Mouse (Mus musculus): ENCODE measurements around the gene Ltb. TPM values are rescaled to one million over a fixed set of nuclear protein-coding genes. Genes with fewer than 3 reads are reported as not detected.

Gene Ltb
- total and polyA plus RNA-seq, 3 experiments, result 1.8 to 7.7 (median 5.8) TPM

DNA sequence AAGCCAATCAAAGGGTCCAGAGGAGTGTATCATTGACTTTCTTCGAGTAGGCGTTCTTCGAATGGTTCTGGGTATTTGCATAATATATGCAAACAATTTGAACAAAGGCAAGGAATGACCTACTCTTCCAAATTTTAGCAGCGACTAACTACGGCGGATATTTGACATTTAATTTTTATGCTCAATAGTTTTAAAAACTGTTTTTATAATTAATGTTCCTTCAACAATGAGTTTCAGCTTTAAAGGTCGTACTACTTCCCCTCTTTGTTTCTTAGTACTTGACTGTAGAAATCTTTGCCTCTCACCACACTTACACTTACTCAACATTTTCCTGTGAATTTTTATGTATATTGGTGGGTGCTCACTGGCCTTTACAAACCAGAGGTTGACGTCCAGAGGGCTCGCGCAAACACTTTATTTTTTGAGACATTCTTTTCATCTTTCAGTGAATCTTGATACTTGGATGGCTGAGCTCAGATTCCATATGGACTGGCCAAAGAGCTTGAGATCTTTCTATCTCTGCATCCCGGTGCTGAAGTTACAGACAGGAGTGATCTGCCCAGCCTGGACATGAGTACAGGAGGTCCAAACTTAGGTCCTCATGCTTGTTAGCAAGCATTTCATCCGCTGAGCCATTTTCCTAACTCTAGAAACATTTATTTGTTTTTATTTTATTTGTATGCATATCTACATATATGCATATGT is 28.6 kb upstream of the Ltb start:
- DNase-seq, result no peak

DNA sequence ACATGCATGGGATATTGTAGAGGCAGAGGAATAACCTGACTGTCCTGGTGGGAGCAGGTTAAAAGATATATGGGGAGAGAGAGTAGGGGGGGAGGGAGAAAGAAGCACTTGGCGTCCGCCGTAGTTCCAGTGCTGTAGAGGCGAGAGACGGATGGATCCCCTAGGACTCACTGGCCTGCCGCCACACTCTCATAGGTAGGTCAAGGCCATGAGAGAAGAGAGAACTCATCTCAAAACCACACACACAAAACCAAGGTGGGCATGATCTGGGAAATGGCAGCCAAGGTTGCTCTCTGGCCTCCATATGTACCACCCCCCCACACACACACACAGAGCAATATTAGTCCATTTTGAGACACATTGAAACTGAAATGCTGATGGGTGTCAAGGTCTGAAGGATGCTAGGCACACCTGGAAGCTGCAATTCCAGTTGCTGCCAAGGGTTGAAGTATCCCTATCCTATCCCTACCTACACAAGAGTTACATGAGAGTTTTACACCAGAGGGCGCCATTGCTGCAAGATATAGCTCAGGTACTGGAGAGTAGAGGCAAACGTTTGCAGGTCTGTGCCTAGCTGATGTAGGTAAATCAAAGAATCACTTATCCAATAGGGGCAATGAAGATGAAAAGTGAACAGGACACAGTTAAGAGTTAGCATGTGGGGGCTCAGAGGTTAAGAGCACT is 27.7 kb upstream of the Ltb start:
- no peak for DNase-seq

DNA sequence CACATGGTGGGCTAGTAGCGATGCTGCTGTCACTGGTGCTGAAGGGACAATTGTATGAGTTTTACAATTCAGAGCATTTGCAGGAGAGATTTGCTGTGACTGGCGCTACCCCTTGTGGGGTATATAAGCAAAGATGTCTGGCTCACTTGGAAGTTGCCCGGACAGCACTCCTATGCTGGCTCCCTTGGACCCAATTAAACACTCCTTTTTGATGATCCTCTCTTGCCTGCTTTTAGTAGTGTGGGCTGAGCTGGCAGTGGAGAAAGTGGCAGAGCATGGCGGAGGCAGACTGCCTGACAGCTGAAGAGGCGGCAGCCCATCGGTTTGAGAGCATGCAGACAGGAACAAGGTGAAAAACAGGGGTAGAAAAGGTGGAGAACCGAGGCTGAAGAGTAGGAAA is 26.4 kb upstream of the Ltb start:
- DNase-seq, result no peak

DNA sequence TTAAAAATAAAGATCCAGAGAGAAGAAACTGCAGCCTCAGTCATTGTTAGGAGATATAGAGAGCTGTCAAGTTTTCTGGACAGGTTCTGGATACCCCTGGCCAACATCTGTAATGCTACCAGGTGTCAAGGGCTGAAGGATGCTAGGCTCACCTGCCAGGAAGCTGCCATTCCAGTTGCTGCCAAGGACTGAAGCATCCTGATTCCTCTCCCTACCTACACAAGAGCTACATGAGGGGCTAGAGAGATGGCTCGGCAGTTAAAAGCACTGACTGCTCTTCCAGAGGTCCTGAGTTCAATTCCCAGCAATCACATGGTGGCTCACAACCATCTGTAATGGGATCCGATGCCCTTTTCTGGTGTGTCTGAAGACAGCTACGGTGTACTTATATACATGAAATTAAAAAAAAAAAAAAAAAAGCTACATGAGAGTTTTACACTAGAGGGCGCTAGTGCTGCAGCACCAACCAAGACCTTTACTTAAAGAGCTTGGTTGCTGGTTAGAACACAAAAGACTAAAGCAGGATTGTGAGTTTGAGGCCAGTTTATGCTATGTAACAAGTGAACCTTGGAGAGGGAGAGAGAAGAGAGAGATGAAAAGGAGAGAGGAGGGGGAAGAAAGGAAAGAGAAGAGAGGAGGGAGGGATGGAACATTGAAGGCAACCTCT is 25.6 kb upstream of the Ltb start:
- no peak for DNase-seq

DNA sequence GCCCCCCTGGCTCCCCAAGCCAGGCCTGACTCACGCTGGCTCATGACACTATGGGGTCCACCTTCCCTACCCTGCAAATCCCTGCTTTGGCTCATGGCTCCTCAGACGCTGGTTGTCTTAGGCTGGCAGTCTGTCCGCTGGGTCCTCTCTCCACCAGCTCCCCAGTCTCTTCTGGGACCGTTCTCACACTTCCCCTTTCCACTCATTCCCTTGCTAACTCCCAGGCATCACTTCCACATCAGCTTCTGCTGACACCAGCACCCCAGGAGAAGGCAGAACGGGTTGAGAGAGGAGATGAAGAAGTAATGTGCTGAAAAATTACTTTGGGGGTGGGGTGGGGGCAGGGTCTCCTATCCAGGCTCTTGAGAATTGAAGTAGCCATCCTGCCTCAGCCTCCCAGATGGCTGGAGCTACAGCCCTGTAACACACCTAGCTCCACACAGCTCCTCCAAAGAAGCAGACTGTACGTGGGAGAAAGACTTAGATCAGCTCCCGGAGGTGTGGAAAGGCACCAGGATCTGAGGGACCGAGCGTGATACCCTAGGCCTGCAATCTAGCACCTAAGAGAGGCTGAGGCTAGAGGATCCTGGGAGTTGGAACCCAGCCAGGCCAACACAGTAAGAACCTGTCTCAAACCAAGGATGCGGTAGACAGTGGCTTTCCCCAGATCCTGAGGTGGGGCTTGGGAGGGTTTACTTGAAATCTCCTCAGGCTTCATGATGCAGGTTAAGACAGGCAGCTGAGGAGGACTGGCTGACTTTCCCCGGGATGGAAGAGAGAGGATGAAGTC is 21.6 kb upstream of the Ltb start:
- DNase-seq, result no peak

DNA sequence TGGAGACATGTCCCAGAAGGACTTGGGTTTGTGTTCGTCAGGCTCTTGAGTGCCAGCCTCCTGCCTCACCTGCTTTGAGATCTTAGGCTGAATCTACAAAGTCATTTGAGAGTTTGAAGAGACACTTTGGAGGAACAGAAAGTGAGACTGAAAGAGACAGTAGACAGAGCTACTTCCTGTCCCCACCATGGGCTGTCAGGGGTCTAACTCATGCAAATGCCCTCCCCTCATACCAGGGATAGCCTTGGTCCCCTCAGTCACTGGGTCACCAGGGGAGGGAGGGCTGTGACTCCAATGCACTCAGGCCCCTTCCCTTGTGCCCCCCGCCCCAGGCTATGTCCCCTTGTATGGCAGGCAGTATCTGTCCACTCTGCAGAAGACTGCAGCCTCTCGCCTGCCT is 20.9 kb upstream of the Ltb start:
- no peak for DNase-seq

DNA sequence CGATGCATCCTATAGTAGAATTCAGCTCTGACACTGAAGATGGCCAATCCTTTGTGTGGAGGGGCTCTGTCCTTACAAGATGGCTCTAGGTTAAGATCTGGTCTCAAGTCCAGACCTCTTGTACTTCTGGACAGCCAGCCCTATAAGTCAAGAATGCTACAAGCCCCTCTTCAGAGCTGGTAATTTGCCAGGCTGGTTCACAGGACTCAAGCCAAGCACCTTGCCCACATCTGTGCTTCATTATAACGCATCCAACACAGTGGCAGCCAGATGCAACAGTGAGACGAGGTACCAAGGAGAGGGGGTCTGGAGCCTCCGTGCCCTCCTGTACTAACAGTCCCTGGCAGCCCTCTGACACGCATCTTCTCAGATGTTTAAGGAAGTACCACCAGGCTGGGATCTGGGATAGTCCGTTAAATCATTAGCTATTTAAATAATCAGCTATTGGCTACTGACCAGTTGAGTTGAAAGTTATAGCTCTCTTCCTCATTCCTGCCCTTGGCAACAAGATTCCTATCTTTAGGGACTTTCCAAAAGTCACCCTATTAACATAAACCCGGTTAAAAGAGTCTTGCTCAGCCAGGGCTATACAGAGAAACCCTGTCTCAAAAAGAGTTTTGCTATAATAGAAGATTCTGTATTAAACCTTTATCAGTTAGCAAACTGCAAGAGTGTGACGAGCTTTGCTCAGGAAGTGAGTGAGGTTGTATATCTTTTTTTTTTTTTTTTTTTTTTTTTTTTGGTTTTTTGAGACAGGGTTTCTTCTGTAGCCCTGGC is 19.9 kb upstream of the Ltb start:
- DNase-seq, result no peak

DNA sequence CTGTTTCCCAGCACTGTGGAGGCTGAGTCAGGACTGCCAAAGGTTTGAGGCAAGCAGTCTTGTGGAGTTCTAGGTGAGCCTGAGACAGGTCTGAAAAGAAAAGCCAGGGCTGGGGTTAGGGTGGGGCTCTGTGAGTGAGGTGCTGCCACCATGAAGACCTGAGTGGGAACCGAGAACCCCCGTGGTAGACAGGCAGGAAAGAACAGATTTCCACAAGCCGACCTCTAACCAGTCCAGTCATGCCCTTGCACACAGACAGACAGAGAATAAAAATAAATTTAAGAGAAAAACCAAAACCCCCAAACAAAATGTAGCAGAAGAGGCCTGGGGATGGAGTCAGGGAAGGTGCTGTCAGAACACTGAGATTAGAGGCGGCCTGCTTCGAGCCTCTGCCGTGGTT is 18.9 kb upstream of the Ltb start:
- DNase-seq, result no peak

DNA sequence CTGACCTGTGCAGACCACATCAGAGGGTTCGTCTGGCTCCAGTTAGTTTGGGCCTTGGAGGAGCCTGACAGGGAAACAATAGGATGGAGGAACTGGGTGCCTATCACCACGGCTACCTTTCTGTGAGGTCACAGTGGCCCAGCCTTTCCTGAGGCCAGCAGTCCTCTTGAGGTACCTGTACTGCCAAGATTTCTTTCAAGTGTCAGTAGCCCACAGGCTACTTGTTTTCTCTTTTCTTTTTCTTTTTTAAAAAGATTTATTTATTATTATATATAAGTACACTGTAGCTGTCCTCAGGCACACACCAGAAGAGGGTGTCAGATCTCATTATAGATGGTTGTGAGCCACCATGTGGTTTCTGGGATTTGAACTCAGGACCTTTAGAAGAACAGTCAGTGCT is 18.3 kb upstream of the Ltb start, which contains the start of gene Aif1:
Gene Aif1 (minus strand): TSS at position 101 of the 400 bp plus-strand sequence.
- DNase-seq, result no peak

DNA sequence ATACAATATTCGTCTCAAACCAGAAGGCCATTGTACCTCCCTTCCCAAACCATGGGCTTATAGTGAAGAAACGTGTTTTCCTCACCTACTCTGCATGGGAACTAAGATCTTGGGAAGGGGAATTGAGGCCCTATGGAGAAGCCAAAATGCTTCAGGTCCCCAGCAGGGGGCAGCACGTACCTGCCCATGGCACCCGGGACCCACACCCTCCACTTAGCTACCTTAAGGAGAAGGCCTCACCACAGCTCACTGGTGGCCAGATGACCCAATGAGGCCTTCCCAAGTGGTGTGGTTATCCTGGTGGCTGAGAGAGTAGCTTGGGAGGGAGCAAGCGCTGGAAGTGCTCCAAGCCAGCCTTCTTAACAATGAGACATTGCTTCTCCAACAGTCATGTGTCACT is 15.7 kb upstream of the Ltb start:
- DNase-seq, result peak; percentile 86

DNA sequence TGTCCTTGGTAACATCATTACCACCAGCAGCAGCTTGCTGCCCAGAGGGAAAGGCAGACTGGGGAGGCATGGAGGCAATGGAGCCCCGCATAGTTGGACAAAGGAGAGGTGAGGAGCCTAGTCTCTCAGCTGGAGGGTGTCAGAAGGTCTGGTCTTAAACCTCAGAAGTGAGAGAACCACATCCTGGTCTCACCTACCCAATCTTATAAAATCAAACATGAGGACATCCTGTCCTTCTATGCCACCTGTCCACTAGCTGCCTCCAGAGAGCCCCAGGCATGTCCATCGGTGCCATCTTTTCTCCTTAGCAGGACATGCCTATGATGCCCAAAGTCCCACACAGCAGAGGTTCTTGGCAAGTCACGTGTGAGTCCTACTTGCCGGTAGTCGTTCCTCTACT is 14.1 kb upstream of the Ltb start:
- DNase-seq, result no peak

DNA sequence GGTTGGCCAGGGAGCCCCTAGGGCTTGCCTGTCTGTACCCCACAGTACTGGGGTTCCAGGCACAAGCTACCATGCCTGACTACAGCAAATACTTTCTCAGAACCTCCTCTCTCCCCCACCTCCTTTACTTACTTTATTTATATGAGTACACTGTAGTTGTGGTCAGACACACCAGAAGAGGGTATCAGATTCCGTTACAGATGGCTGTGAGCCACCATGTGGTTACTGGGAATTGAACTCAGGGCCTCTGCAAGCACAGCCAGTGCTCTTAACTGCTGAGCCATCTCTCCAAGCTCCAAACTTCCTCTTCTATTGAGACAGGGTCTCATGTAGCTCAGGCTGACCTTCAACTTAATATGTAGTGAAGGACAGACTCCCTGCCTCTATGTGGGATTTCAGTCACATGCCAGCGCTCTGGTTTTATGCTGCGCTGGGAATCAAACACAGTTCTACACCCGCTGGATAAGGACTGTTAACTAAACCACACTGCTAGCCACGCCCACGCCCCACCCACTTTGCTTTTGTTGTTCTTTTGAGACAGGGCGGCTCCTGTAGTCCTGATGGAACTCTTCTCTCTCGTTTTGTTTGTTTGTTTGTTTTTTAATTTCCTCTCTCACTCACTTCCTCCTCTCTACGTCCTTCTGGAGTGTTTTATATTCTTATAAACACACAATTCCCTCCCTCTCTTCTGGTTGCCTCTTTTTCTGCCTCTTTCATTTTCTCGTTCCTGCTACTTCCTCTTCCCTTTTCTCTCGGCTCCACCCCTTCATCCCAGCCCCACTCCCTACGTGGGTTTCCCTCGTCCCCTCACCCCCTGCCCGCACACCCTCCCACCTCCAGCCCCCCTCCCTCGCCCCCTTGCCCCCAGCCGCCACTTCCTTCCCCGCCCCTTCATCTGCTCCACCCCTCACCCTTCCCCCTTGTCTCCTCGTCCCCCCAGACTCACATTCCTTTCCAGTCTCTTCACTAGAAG is 8.3 kb upstream of the Ltb start:
- peak; percentile 80 for DNase-seq

DNA sequence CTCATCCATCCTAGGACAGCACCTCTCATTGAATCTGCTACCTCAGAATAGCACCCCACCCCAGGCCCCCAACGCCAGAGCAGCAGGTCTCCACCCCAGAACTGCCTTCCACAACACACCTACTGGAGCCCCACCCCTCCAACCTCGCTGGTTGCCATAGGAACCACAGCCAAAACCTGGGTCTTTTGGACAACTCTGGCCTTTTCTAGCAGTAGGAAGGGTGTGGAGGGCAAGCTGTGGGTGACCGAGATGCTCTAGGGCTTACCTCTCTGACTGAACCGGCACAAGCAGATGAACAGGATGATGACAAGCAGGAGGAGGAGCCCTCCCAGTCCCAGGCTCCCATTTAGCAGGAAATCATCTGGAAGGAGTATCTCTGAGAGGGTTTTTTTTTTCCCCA is 7.6 kb upstream of the Ltb start:
- DNase-seq, result no peak

DNA sequence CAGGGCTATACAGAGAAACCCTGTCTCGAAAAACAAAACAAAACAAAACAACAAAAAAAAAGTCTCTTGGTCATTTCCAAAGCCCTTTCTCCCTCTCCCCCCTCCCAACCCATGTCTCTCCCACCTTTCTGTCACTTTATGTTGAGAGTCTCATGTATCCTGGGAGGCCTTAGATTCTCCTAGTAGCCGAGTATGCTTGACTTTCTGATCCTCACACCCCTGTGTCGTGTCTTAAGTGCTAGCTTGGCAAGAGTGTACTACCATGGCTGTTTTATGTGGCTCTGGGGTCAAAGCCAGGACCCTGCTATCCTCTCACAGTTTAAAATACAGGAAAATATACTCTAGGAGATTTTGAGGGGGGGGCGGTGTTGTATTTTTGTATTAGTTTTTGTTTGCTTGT is 6.9 kb upstream of the Ltb start:
- no peak for DNase-seq

DNA sequence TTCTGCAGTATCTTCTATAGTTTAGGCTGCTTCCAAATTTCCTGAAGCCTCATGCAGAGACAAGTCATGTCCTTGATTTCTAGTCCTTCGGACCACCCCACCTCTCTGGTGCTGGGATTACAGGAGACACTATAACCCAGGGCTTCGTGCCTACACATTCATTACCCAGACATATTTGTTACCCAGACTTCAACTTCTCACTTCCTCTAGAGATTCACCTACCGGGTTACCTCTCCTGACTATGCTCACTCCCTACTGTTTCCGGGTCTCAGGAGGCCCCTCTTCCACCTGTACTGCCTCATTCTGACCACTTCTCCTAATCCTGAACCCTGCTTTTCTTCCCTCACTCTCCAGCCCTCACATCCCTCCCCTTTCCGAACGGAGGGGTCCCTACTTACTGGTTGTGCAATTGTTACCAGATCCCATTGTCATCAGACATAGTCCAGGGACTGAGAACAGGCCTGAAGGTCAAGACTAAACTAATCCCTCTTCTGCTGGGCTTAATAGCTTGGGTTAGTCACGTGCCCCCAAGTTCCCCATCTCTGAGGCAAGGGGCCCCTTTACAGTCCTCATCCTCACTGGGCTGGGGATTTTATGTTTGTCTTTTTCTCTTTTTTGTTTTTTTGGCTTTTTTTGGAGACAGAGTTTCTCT is 6.2 kb upstream of the Ltb start, which contains the start of gene Lst1:
Gene Lst1 (minus strand): TSS at position 481 of the 652 bp plus-strand sequence.
- no peak for DNase-seq

DNA sequence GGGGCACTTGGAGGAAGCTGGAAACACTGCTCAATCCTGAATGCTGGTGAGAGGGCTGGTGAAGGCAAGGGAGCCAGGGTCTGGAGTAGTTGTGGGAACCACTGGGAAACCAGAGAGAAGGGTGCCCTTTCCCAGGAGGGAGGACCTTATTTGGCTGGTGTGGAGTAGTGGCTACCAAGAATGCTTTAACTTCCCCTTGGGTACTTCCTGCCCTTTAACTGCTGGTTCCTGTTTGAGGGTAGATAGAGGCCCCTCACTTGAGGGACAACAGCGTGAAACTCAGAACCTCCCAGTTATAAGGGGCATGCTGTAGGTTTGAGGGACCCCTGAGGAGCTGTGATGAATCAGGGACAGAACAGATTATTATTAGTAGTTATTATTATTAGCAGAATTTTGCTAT is 5.1 kb upstream of the Ltb start:
- no peak for DNase-seq

DNA sequence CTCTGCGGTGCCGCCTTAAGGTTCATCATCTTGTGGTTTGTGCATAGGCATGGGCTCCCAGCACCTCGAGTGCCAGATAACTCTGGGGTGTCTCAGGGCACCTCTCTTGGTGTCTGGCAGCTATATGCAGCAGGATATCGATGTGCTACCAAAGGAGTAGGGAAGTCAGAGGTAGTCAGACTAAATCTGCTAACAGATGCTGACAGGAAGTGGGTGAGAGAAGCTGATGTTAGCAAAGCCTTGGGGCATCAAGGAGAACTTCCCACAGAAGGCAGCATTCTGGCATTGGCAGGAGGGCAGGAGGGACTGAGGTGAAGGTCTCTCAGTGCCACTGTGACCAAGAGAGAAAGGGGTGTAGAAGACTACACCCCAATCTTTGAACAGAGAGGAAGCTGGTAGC is 4.1 kb upstream of the Ltb start:
- DNase-seq, result no peak

DNA sequence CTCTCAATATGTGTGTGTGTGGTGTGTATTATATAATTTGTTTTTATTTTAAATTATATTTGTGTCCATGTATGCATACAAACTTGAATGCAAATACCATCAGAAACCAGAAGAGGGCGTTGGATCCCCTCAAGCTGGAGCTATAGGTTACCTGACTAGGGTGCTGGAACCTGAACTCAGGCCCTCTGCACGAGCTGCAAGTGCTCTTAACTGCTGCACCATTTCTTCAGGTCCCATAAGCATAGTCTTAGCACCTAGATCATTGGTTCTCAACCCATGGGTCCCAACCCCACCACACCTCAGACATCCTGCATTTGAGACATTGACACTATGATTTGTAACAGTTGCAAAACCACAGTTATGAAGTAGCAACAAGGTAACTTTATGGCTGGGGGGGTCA is 2.5 kb upstream of the Ltb start:
- no peak for DNase-seq

DNA sequence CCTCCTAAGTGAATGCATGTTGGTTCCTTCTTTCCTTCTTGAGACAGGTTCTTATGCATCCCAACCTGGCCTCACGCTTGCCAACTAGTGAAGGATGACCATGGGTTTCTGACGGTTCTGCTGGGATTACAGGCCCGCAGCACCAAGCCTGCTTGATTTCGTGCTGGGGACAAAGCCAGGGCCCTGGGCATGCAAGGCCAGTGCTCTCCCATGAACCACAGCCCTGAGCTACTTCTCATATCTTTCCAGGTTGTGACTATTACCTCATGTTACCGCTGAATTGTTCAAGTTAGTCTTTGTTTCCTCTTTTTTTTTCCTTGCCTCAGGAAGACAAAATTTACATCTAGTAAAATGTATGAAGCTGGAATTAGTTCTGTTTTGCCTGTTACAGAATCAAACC is 1.3 kb upstream of the Ltb start:
- DNase-seq, result peak; percentile 44

Measured in adrenal gland, adult 2 months (tissue).